Mouse (Mus musculus) hindbrain, embryonic 10.5 days (tissue): ENCODE data around the gene Dusp27. TPM values are rescaled to one million over a fixed set of nuclear protein-coding genes. Genes with fewer than 3 reads are reported as not detected.
A peak's percentile ranks its signal among the peaks of the same experiment; 100 is the strongest.

Source experiments
- DNase-seq: peaks from one replicate; pipeline ENCODE4 v3.0.0-alpha.2; 2017; ENCODE audit warnings: low spot score
- H3K27ac ChIP-seq: fragments of 300-500 bp; sonication (generic); 2 replicates; pipeline ENCODE4 v1.5.1; 2016; ENCODE audit warnings: mild to moderate bottlenecking, moderate library complexity
- H3K27me3 ChIP-seq: fragments of 300-500 bp; sonication (generic); 2 replicates; pipeline ENCODE4 v1.6.1; 2016; ENCODE audit warnings: mild to moderate bottlenecking; ENCODE audit not compliant: poor library complexity, insufficient read depth, severe bottlenecking
- H3K36me3 ChIP-seq: fragments of 300-500 bp; sonication (generic); 2 replicates; pipeline ENCODE4 v1.6.1; 2016; ENCODE audit warnings: mild to moderate bottlenecking, moderate library complexity
- H3K4me1 ChIP-seq: fragments of 300-500 bp; sonication (generic); replicated peaks from 2 replicates; pipeline ENCODE4 v1.6.1; 2016; ENCODE audit warnings: mild to moderate bottlenecking
- H3K4me3 ChIP-seq: fragments of 300-500 bp; sonication (generic); 2 replicates; pipeline ENCODE4 v1.5.1; 2016; ENCODE audit warnings: mild to moderate bottlenecking, moderate library complexity
- H3K9me3 ChIP-seq: fragments of 300-500 bp; sonication (generic); 2 replicates; pipeline ENCODE4 v1.6.1; 2016; ENCODE audit warnings: mild to moderate bottlenecking, moderate library complexity
- WGBS: fragments of 180-500 bp; shearing (Covaris S2); methylation state at CpG from one replicate; pipeline ENCODE4 v1.1.7; 2016; 5-methylcytosine and 5-hydroxymethylcytosine counted together
- polyA plus RNA-seq: library from polyadenylated mRNA; unstranded; fragments of >200 nt; fragmentation: Nextera tagmentation; extraction: Ambion mirVana; gene quantifications from 2 replicates; pipeline ENCODE4 v1.2.1, GENCODE M21; 2016

Dusp27 gene
- polyA plus RNA-seq, 1 experiment from 2014 or later, result 3.0 TPM

GRCm38 (mm10) chr1:166139113-166139512 is 11.4 kb upstream of the Dusp27 start:
- WGBS, result 89% methylated on average over 3 of the region's 3 CpGs
- no peak for DNase-seq
- no peaks in the 10 kb centered on the region for H3K9me3 ChIP-seq
- H3K27me3 ChIP-seq, result peaks cover 6% of the 10 kb centered on the region; the same call in 1 of the 2 replicates
- H3K27ac ChIP-seq, result no peak overlapping the region
- H3K4me1 ChIP-seq, result peaks cover 25% of the 10 kb centered on the region
- no peak overlapping the region for H3K4me3 ChIP-seq
- no peaks in the 10 kb centered on the region for H3K36me3 ChIP-seq

GRCm38 (mm10) chr1:166138136-166138535 is 10.4 kb upstream of the Dusp27 start:
- no peaks in the 10 kb centered on the region for H3K36me3 ChIP-seq
- peak overlapping the region; percentile 35; the same call in 1 of the 2 replicates for H3K27ac ChIP-seq
- no peaks in the 10 kb centered on the region for H3K9me3 ChIP-seq
- no peak for DNase-seq
- WGBS, result 64% methylated on average over 13 of the region's 13 CpGs
- peaks cover 25% of the 10 kb centered on the region for H3K4me1 ChIP-seq
- H3K27me3 ChIP-seq, result 0 out of 2 replicates have a peak, but pooled peaks cover 6% of the 10 kb centered on the region
- no peak overlapping the region for H3K4me3 ChIP-seq

GRCm38 (mm10) chr1:166137244-166137938 is 9.7 kb upstream of the Dusp27 start:
- Histone ChIP-seq H3K27ac (0 out of 2 replicates have a peak overlapping the region, but pooled peaks have one; percentile 23), H3K4me3 (no peak overlapping the region), H3K36me3 (no peaks in the 10 kb centered on the region), H3K4me1 (peaks cover 26% of the 10 kb centered on the region), H3K27me3 (0 out of 2 replicates have a peak, but pooled peaks cover 6% of the 10 kb centered on the region), H3K9me3 (no peaks in the 10 kb centered on the region)
- whole genome bisulfite sequencing, result 78% methylated on average over 7 of the region's 7 CpGs
- no peak for DNase-seq

GRCm38 (mm10) chr1:166135091-166135740 is 7.5 kb upstream of the Dusp27 start:
- 0 out of 2 replicates have a peak, but pooled peaks cover 6% of the 10 kb centered on the region for H3K27me3 ChIP-seq
- no peaks in the 10 kb centered on the region for H3K36me3 ChIP-seq
- 42% methylated on average over 5 of the region's 5 CpGs for WGBS

GRCm38 (mm10) chr1:166132367-166132766 is 4.6 kb upstream of the Dusp27 start:
- Histone ChIP-seq H3K27ac (no peak overlapping the region), H3K36me3 (no peaks in the 10 kb centered on the region), H3K4me3 (no peak overlapping the region), H3K27me3 (0 out of 2 replicates have a peak, but pooled peaks cover 3% of the 10 kb centered on the region), H3K9me3 (no peaks in the 10 kb centered on the region), H3K4me1 (peaks cover 39% of the 10 kb centered on the region)
- DNase-seq, result no peak
- 65% methylated on average over 4 of the region's 4 CpGs for WGBS

More at GRCm38 (mm10) chr1:166135091-166135740, 7.5 kb upstream of the Dusp27 start:
- DNase-seq, result no peak
- H3K27ac ChIP-seq, result no peak overlapping the region; the same call in 1 of the 2 replicates
- no peak overlapping the region for H3K4me3 ChIP-seq
- peaks cover 42% of the 10 kb centered on the region for H3K4me1 ChIP-seq
- no peaks in the 10 kb centered on the region for H3K9me3 ChIP-seq

- H3K4me1 ChIP-seq, result peaks cover 44% of the 10 kb centered on the region
- no peak for DNase-seq
- H3K36me3 ChIP-seq, result no peaks in the 10 kb centered on the region
- H3K27me3 ChIP-seq, result no peaks in the 10 kb centered on the region
- peak within 1 kb of the TSS; percentile 35; the same call in 1 of the 2 replicates for H3K27ac ChIP-seq
- no peaks in the 10 kb centered on the region for H3K9me3 ChIP-seq
- no peak within 1 kb of the TSS for H3K4me3 ChIP-seq
- 82% methylated on average over 5 of the region's 5 CpGs for WGBS
These were observed 2.6 kb upstream of the Dusp27 start, which contains the start of gene Gpa33 for GRCm38 (mm10) chr1:166130224-166130860. Gene Gpa33, plus strand, starts transcription at chr1:166130238.

GRCm38 (mm10) chr1:166128551-166128950 is 829 bp upstream of the Dusp27 start:
- 88% methylated on average over 5 of the region's 5 CpGs for WGBS
- Histone ChIP-seq H3K27me3 (no peaks in the 10 kb centered on the region), H3K27ac (no peak overlapping the region), H3K4me1 (peaks cover 36% of the 10 kb centered on the region), H3K9me3 (no peaks in the 10 kb centered on the region), H3K4me3 (no peak overlapping the region), H3K36me3 (no peaks in the 10 kb centered on the region)
- DNase-seq, result no peak

- peak overlapping the region; percentile 3 for H3K27ac ChIP-seq
- 0 out of 2 replicates have a peak, but pooled peaks cover 3% of the 10 kb centered on the region for H3K9me3 ChIP-seq
- 0 out of 2 replicates have a peak overlapping the region, but pooled peaks have one; percentile 4 for H3K4me3 ChIP-seq
- no peaks in the 10 kb centered on the region for H3K27me3 ChIP-seq
- 71% methylated on average over 9 of the region's 9 CpGs for WGBS
- H3K4me1 ChIP-seq, result peaks cover 29% of the 10 kb centered on the region
- H3K36me3 ChIP-seq, result no peaks in the 10 kb centered on the region
- no peak for DNase-seq
These were observed 927 bp downstream of the Dusp27 start for GRCm38 (mm10) chr1:166126795-166127194.

GRCm38 (mm10) chr1:166126290-166126689 is 1.4 kb downstream of the Dusp27 start:
- no peaks in the 10 kb centered on the region for H3K36me3 ChIP-seq
- H3K4me1 ChIP-seq, result peaks cover 24% of the 10 kb centered on the region
- WGBS, result 90% methylated on average over 6 of the region's 6 CpGs
- no peaks in the 10 kb centered on the region for H3K27me3 ChIP-seq
- 0 out of 2 replicates have a peak, but pooled peaks cover 3% of the 10 kb centered on the region for H3K9me3 ChIP-seq
- no peak overlapping the region for H3K27ac ChIP-seq
- H3K4me3 ChIP-seq, result no peak overlapping the region
- DNase-seq, result no peak

- H3K9me3 ChIP-seq, result 0 out of 2 replicates have a peak, but pooled peaks cover 3% of the 10 kb centered on the region
- 51% methylated on average over 8 of the region's 8 CpGs for WGBS
- no peak overlapping the region for H3K4me3 ChIP-seq
- DNase-seq, result no peak
- H3K27ac ChIP-seq, result no peak overlapping the region
- no peaks in the 10 kb centered on the region for H3K27me3 ChIP-seq
- H3K4me1 ChIP-seq, result peaks cover 19% of the 10 kb centered on the region
- no peaks in the 10 kb centered on the region for H3K36me3 ChIP-seq
These were observed 2.7 kb downstream of the Dusp27 start for GRCm38 (mm10) chr1:166124932-166125593.

- H3K9me3 ChIP-seq, result 0 out of 2 replicates have a peak, but pooled peaks cover 3% of the 10 kb centered on the region
- H3K4me1 ChIP-seq, result peaks cover 19% of the 10 kb centered on the region
- 94% methylated on average over 8 of the region's 8 CpGs for WGBS
- no peak overlapping the region for H3K27ac ChIP-seq
- H3K4me3 ChIP-seq, result no peak overlapping the region
- DNase-seq, result no peak
- H3K27me3 ChIP-seq, result no peaks in the 10 kb centered on the region
- no peaks in the 10 kb centered on the region for H3K36me3 ChIP-seq
These were observed 4.0 kb downstream of the Dusp27 start for GRCm38 (mm10) chr1:166123751-166124150.

GRCm38 (mm10) chr1:166123045-166123444 is 4.7 kb downstream of the Dusp27 start:
- H3K36me3 ChIP-seq, result no peaks in the 10 kb centered on the region

More at GRCm38 (mm10) chr1:166123045-166123444, 4.7 kb downstream of the Dusp27 start:
- no peak overlapping the region for H3K27ac ChIP-seq
- DNase-seq, result no peak
- 97% methylated on average over 1 of the region's 1 CpGs for WGBS
- H3K27me3 ChIP-seq, result no peaks in the 10 kb centered on the region
- H3K4me1 ChIP-seq, result peaks cover 18% of the 10 kb centered on the region
- no peak overlapping the region for H3K4me3 ChIP-seq
- H3K9me3 ChIP-seq, result 0 out of 2 replicates have a peak, but pooled peaks cover 3% of the 10 kb centered on the region
